Mouse (Mus musculus) brown adipose tissue, adult 24 weeks (tissue): ENCODE measurements around the gene Syne2. TPM values are rescaled to one million over a fixed set of nuclear protein-coding genes. Genes with fewer than 3 reads are reported as not detected.

ENCODE experiments used
- H3K27ac ChIP-seq: fragments of 200-500 bp; replicated peaks from 2 replicates; pipeline ENCODE4 v1.5.1; 2012; ENCODE audit warnings: low read depth, mild to moderate bottlenecking, low read length
- H3K4me1 ChIP-seq: fragments of 200-500 bp; 2 replicates; pipeline ENCODE4 v1.6.1; 2012; ENCODE audit warnings: low read length, mixed read lengths; ENCODE audit not compliant: control insufficient read depth, insufficient read depth, insufficient read length
- H3K4me3 ChIP-seq: fragments of 200-500 bp; 2 replicates; pipeline ENCODE4 v1.5.1; 2012; ENCODE audit warnings: low read depth, mild to moderate bottlenecking, low read length, moderate library complexity; ENCODE audit not compliant: insufficient read depth
- polyA plus RNA-seq: library from polyadenylated mRNA; stranded (reverse); fragments of >200 nt; gene quantifications from 2 replicates; pipeline ENCODE4 v1.2.4, GENCODE M21; 2012; ENCODE audit not compliant: missing spikeins, insufficient read depth, insufficient read length

Syne2 gene
- polyA plus RNA-seq, 1 experiment, result 19.7 TPM

DNA sequence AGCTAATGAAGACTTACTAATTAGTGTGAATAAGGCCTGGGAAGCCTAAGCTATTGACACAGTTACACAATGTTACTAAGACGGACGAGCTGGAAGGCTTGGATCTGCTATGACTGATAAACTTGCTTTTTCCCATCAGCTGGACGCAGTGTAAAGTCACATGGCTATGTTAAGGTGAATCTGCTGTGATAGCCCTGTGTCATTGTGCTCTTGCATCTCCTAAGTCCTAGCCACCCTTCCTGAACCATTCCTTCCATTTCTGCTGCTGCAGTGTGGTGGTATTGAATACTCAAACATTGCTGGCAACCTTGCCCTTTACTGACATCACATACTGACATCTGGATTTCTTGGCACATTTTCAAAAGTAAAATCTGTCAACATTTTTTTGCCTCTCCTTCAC lies 90.5 kb downstream of the Syne2 start:
- Histone ChIP-seq H3K4me1 (no peaks in the 10 kb centered on the region), H3K4me3 (no peak overlapping the region), H3K27ac (no peak overlapping the region)

DNA sequence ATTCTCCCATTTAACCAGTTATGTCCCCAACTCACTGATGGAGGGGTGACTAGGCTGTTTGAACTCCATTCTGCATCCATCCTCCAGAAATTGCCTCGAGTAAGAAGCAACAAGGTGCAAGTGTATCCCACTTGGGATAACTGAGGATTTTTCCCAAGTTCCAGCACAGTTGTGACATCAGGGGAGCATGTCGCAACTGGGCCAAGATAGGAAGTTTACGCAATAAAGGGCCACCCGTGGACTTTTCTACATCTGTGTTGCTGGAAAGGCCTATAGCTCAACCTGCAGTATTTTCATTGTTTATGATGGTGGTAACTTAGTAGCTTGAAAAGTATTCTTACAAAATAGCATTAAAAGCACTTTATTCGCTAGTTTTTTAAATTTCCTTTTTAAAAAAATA lies 97.8 kb downstream of the Syne2 start:
- H3K4me3 ChIP-seq, result no peak overlapping the region
- no peaks in the 10 kb centered on the region for H3K4me1 ChIP-seq
- no peak overlapping the region for H3K27ac ChIP-seq

DNA sequence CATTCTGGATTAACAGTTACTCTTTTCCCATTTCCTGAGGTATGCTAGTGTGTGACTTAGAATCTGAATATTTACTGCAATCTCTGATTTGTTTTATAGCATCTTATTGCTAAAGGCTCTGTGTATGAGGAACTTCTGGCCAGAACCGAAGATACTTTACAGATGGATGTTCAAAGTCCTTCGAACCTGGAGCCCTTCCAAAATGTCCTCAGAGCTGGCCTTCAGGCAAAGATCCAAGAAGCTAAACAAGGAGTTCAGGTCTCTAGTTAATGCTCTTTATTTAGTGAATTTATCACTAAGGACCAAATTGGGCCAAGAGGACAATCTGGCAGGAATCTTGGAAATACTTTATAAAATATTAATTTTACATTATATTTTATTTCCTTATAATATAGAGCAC lies 100.5 kb downstream of the Syne2 start:
- Histone ChIP-seq H3K4me1 (no peaks in the 10 kb centered on the region), H3K27ac (no peak overlapping the region)

DNA sequence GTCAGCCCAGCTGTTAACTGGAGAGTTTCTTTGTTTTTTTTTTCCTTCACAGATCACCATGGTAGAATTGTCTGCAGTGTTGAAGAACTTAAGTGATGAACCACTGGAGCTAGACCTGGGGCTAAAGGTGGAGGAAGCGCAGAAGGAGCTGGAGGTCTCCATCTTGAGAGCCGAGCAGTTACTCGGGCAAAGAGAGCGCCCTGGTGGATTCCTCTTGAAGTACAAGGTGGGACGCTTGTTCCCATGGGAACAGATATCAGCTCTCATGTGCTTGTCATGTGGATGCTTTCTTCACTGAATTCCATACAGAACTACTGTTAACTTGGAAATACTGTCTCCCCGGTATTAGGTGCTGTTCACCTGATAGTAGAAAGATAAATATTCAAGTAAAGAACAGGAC lies 101.0 kb downstream of the Syne2 start:
- H3K4me3 ChIP-seq, result no peak overlapping the region
- H3K4me1 ChIP-seq, result no peaks in the 10 kb centered on the region
- H3K27ac ChIP-seq, result no peak overlapping the region

More for the DNA sequence above, 100.5 kb downstream of the Syne2 start:
- H3K4me3 ChIP-seq, result no peak overlapping the region

DNA sequence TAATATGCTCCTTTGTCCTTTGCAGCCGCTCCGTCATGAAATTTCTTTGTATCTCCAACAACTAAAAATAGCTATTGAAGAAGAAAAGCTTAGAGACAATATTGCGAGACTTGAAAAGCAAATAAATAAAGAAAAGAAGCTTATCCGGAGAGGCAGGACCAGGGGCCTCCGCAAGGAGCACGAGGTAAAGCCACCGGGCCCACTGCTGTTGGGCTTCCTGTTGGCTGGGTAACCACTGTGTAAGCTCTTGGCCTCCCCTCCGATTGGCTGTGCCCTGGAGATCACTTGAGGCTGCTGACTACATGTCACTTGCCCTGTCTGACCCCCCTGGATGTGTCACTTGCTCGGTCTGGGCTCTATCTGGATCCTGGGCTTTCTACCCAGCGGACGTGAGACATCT lies 105.0 kb downstream of the Syne2 start:
- no peak overlapping the region for H3K27ac ChIP-seq

DNA sequence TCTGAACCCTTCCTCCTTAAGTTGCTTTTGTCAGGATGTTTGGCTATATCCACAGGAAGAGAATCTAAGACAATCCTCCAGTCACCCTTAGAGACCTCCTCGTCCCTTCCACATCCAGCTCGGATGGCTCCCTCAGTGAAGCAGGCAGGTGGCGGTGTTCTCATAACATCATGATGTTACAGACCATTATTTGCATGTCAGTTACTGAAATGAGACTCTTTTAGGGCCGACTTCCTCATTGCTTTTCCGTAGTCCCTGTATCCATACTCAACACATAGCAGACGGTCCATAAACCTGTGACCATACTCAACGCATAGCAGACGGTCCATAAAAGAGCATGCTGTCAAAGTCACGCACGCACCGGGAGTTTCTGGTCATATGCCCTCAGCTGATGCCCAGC lies 106.9 kb downstream of the Syne2 start:
- H3K4me1 ChIP-seq, result no peaks in the 10 kb centered on the region
- no peak overlapping the region for H3K4me3 ChIP-seq
- H3K27ac ChIP-seq, result no peak overlapping the region

More for the DNA sequence above, 105.0 kb downstream of the Syne2 start:
- no peaks in the 10 kb centered on the region for H3K4me1 ChIP-seq
- H3K4me3 ChIP-seq, result no peak overlapping the region

DNA sequence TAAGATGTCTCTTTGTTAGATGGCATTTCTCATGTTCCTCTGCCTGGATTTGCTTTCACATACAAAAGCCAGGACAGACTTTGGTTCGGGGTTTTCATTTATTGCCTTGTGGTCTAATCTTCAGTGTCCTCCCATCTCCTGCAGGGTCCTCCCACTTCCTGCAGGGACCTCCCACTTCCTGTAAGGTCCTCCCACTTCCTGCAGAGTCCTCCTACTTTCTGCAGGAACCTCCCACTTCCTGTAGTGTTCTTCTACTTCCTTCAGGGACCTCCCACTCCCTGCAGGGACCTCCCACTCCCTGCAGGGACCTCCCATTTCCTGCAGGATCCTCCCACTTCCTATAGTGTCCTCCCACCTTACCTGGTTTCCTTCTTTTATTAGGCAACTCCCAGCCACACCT lies 109.7 kb downstream of the Syne2 start:
- H3K4me1 ChIP-seq, result no peaks in the 10 kb centered on the region
- no peak overlapping the region for H3K4me3 ChIP-seq
- H3K27ac ChIP-seq, result no peak overlapping the region

DNA sequence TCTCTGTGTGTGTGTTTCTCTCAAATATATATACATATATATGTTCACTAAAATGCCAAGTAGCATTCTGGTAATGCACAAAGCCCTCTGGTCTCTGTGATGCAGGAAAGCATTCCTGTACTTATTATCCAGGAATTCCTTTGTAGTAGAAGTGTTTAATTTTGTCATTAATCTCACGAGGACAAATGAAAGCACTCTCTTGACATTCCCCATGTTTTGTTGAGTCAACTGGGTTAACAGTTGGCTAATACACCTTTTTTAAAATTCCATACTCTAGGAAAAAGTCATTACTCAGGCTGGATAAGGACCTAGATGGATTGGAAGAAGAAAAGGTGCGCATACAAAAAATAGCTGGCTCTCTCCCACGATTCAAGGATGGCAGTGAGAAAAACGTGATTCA lies 115.6 kb downstream of the Syne2 start:
- Histone ChIP-seq H3K27ac (no peak overlapping the region), H3K4me1 (no peaks in the 10 kb centered on the region), H3K4me3 (no peak overlapping the region)

DNA sequence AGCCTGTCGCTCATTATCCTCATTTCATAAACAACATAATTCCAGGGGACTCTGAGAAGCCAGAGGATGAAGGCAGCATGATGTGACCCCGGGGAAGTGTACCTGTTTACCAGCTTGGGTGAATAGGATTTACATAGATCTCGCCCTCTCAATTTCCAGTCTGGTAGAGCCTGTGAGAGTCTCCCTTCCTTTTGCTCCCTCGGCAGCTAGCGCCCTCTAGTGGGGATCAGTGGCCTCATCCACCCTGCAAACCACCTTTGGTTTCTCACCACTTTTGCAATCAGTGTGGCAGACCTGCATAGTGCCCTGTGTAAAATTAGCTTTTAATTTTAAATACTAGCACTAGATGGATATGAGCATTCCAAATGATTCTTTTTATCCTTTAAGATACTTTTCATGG lies 133.4 kb downstream of the Syne2 start:
- Histone ChIP-seq H3K4me3 (no peak overlapping the region), H3K4me1 (no peaks in the 10 kb centered on the region)

DNA sequence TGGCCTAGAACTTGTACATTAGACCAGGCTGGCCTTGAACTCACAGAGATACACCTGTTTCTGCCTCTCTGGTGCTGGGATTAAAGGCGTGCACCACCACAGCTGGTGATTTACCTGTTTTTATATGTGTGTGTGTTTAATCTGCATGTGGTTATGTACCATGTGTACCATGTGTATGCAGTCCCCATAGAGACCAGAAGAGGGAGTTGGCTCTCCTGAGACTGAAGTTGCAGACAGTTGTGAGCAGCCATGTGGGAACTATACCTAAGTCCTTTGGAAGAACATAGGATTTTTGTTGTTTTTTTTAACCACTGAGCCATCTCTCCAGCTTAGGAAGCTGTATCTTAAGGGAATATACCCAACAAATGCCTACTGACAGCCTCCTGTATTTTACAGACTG lies 134.1 kb downstream of the Syne2 start:
- H3K4me1 ChIP-seq, result no peaks in the 10 kb centered on the region

More for the DNA sequence above, 133.4 kb downstream of the Syne2 start:
- no peak overlapping the region for H3K27ac ChIP-seq

DNA sequence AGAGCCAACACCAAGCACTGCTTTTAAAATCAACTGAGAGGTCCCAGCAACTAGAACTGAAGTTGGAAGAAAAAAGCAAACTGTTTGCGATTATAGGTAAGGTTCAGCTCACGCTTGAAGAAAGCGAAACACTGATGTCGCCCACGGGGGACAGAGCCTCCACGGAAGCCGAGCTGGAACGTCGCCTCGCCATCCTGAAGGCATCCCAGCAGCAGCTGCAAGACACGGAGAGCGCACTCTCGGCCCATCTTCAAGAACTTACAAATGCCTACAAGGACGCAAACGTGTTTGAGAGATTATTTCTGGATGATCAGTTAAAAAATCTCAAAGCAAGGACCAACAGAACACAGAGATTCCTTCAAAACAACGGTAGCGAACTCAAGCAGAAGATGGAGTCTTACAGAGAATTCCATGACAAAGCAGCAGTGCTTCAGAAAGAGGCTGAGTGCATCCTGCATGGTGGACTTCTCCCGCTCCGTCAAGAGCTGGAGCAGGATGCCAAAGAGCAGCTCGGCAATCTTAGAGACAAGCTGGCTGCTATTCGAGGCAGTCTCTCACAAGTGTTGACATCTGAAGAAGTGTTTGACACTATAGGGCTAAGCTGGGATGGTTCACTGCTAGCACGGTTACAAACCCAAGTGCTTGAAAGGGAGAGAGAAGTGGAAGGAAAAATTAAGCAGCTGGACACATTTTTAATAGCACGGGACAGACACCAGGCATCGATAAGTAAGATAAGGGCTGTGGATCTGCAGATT lies 148.7 kb downstream of the Syne2 start:
- Histone ChIP-seq H3K4me3 (no peak overlapping the region), H3K4me1 (no peaks in the 10 kb centered on the region), H3K27ac (no peak overlapping the region)

More for the DNA sequence above, 134.1 kb downstream of the Syne2 start:
- H3K27ac ChIP-seq, result no peak overlapping the region
- no peak overlapping the region for H3K4me3 ChIP-seq

GRCm38 (mm10) chr12:75979079-75979478 lies 161.1 kb downstream of the Syne2 start:
- no peaks in the 10 kb centered on the region for H3K4me1 ChIP-seq
- no peak overlapping the region for H3K27ac ChIP-seq

DNA sequence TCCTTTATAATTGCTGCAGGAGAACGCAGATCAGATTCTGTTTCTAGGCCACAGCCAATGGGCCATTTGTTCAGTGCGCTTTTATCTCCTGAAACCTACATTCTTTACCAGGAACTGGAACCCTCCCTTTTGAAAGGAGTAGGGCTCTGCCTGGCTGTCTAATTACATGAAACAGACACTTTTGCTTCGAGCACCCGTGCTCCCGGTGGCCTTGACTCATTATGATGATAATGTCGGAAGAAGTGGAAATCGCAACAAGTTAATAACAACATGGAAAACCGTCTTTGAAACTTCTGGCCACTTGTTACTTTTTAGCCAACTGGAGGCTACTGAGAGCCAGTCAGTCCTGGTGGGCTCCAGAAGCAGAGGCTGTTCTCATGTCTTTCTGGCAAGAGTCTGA lies 165.4 kb downstream of the Syne2 start:
- H3K4me3 ChIP-seq, result no peak overlapping the region
- H3K27ac ChIP-seq, result no peak overlapping the region
- H3K4me1 ChIP-seq, result no peaks in the 10 kb centered on the region

More at GRCm38 (mm10) chr12:75979079-75979478, 161.1 kb downstream of the Syne2 start:
- H3K4me3 ChIP-seq, result no peak overlapping the region

- no peaks in the 10 kb centered on the region for H3K4me1 ChIP-seq
- H3K27ac ChIP-seq, result no peak overlapping the region
- no peak overlapping the region for H3K4me3 ChIP-seq
These were observed 174.4 kb downstream of the Syne2 start for GRCm38 (mm10) chr12:75992226-75992858.

DNA sequence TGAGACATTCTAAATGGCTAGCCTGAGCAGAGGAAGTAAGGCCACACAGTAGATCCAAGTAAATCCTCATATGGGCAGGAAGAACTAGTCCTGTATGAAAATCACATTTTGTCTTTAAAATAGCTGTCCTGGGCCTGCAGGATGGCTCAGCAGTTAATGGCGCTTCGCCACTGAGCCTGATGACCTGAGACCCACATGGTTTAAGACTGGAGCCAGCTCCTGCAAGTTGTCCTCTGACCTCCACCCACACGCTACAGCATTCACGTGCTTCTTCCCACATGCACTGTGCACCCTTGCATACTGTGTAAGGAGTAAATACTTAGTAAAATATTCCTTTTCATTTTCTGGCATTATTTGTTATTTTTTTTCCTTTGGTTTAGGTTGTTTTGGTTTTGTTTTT lies 175.0 kb downstream of the Syne2 start:
- Histone ChIP-seq H3K4me3 (no peak overlapping the region), H3K4me1 (no peaks in the 10 kb centered on the region), H3K27ac (no peak overlapping the region)

- Histone ChIP-seq H3K4me3 (no peak overlapping the region), H3K4me1 (no peaks in the 10 kb centered on the region), H3K27ac (no peak overlapping the region)
These were observed 177.2 kb downstream of the Syne2 start for GRCm38 (mm10) chr12:75995086-75995485.
